Mouse (Mus musculus) cerebellum, adult 2 months (tissue): ENCODE data around the gene D430041D05Rik.

Source experiments
- CTCF ChIP-seq: fragments of 200-500 bp; IDR thresholded peaks from 2 replicates; pipeline ENCODE4 v1.5.1; 2011; ENCODE audit warnings: low read depth, mild to moderate bottlenecking, control low read depth, low read length, moderate library complexity, borderline replicate concordance; ENCODE audit not compliant: insufficient read depth
- POLR2A ChIP-seq: fragments of 200-500 bp; IDR thresholded peaks from 2 replicates; pipeline ENCODE4 v1.6.1; 2011; ENCODE audit warnings: low read length, control low read depth, borderline replicate concordance; ENCODE audit not compliant: insufficient read depth

DNA sequence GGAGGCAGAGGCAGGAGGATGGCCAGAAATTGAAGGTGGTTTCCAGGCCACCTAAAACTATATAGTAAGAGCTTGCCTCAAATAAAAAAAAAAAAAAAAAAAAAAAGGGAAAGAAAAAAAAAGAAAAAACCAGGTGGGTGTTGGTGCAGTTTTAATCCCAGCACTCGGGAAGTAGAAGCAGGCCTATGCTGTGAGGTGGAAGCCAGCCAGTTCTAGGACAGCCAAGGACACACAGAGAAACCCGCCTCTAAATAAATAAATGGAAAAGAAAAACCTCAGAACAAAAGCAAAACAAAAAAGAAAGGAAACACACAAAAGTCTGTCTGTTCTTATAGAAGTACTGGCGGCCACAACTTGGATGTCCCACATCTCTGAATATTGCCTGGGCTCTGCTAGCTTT is 295.9 kb downstream of the D430041D05Rik start:
- TF ChIP-seq POLR2A (no peak), CTCF (no peak)
